Mouse (Mus musculus): ENCODE measurements around the gene 4930486L24Rik.
"Not testable (repeated sequence)": the region's sequence is repeated elsewhere in the genome, so short reads cannot be mapped to it uniquely, and the experiment has no call there.

GRCm38 (mm10) chr13:60904780-60905179, 40.5 kb upstream of the 4930486L24Rik start, which contains the start of gene Tpbpb:
- TF ChIP-seq MYC (IDR thresholded peaks at IDR 0.05; ENCODE audit: low read depth, low read length); CTCF (conservative IDR thresholded peaks at IDR 0.05 in 1 of 2, IDR thresholded peaks at IDR 0.05 in 1 of 2; ENCODE audit: low read depth in 2 of 2, low read length in 2 of 2); MAZ (IDR thresholded peaks at IDR 0.05; ENCODE audit: low read depth, low read length): not testable (repeated sequence)

Measured in CH12.LX (cell line).